13 mouse cellular contexts compared by ENCODE assay signal in the genomic region with DNA sequence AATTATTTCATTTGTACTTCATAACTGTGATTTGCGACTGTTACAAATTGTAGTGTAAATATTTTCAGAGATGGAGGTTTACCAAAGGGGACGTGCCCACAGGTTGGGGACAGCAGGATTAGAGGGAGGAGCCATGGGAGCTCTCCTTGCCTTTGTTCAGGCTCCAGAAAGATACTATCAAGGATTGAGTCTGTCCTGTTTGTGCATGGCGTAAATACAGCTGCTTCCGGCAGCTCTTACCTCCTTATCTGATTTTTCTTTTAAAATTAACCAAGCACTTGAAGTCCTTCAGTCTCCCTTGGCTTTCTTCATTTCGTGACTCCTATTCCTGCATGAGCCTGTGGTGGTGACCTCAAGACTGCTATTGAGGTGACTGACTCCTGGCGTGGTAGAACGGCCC. TPM values are rescaled to one million over a fixed set of nuclear protein-coding genes. Genes with fewer than 3 reads are reported as not detected.
DNase-seq lines count a peak whose midpoint lies in the region; ATAC-seq and TF ChIP-seq lines count a peak whose summit lies in the region.
"Had no signal": no experiment of that assay in that cellular context is flagged by ENCODE, and none has a peak within 500 bp of the region (broad histone marks: within the 10 kb centered on the region; RNA-seq: fewer than 3 reads in every experiment).

No protein-coding gene starts in this region.

- no peak overlapping the region for H3K4me3 ChIP-seq in kidney, embryonic 15.5 days (replicated peaks)
- H3K4me3 ChIP-seq in neural tube, embryonic 13.5 days = no peak overlapping the region
- no peak overlapping the region for H3K4me3 ChIP-seq in neural tube, embryonic 15.5 days (replicated peaks)
- H3K4me3 ChIP-seq in lung, embryonic 16.5 days (ENCODE audit: low read length) = no peak overlapping the region
- H3K4me3 ChIP-seq in stomach, postnatal 0 days (ENCODE audit: low read depth, low read length) = no peak overlapping the region
- H3K4me3 ChIP-seq: embryonic facial prominence, embryonic 10.5 days; liver, embryonic 15.5 days had no signal

- no peaks in the 10 kb centered on the region for H3K9me3 ChIP-seq in kidney, embryonic 15.5 days (replicated peaks)
- no peaks in the 10 kb centered on the region for H3K9me3 ChIP-seq in neural tube, embryonic 13.5 days
- H3K9me3 ChIP-seq in neural tube, embryonic 15.5 days (replicated peaks) = no peaks in the 10 kb centered on the region
- no peaks in the 10 kb centered on the region for H3K9me3 ChIP-seq in lung, embryonic 16.5 days (ENCODE audit: control insufficient read depth, low read length)
- H3K9me3 ChIP-seq in stomach, postnatal 0 days (ENCODE audit: control insufficient read depth, low read length) = no peaks in the 10 kb centered on the region
- H3K9me3 ChIP-seq: embryonic facial prominence, embryonic 10.5 days; liver, embryonic 15.5 days had no signal

- H3K27ac ChIP-seq in kidney, embryonic 15.5 days = peak overlapping the region; percentile 74; the same call in 1 of the 2 replicates
- H3K27ac ChIP-seq in neural tube, embryonic 13.5 days (replicated peaks) = peak overlapping the region; percentile 53
- no peak overlapping the region for H3K27ac ChIP-seq in neural tube, embryonic 15.5 days (replicated peaks)
- peak overlapping the region; percentile 92 for H3K27ac ChIP-seq in lung, embryonic 16.5 days (ENCODE audit: low read length)
- H3K27ac ChIP-seq in stomach, postnatal 0 days (replicated peaks) = peak overlapping the region; percentile 88
- H3K27ac ChIP-seq: embryonic facial prominence, embryonic 10.5 days had no signal

- peaks cover 56% of the 10 kb centered on the region for H3K4me1 ChIP-seq in kidney, embryonic 15.5 days
- peaks cover 56% of the 10 kb centered on the region for H3K4me1 ChIP-seq in neural tube, embryonic 13.5 days (replicated peaks)
- H3K4me1 ChIP-seq in neural tube, embryonic 15.5 days = peaks cover 34% of the 10 kb centered on the region
- H3K4me1 ChIP-seq in lung, embryonic 16.5 days (replicated peaks; ENCODE audit: control insufficient read depth, insufficient read depth, low read length) = peaks cover 55% of the 10 kb centered on the region
- H3K4me1 ChIP-seq in stomach, postnatal 0 days (replicated peaks; ENCODE audit: control insufficient read depth, insufficient read depth) = peaks cover 15% of the 10 kb centered on the region

- WGBS in kidney, embryonic 15.5 days = 62% methylated on average over 7 of the region's 7 CpGs
- 87% methylated on average over 7 of the region's 7 CpGs for WGBS in neural tube, embryonic 13.5 days
- whole genome bisulfite sequencing in neural tube, embryonic 15.5 days = 86% methylated on average over 7 of the region's 7 CpGs
- 37% methylated on average over 7 of the region's 7 CpGs for WGBS in lung, embryonic 16.5 days
- 51% methylated on average over 7 of the region's 7 CpGs for WGBS in stomach, postnatal 0 days

- H3K4me2 ChIP-seq in kidney, embryonic 15.5 days = no peak overlapping the region
- H3K4me2 ChIP-seq in neural tube, embryonic 13.5 days = no peak overlapping the region
- H3K4me2 ChIP-seq in neural tube, embryonic 15.5 days = no peak overlapping the region
- no peak overlapping the region; the same call in 1 of the 2 replicates for H3K4me2 ChIP-seq in lung, embryonic 16.5 days (ENCODE audit: low read depth, low read length)
- H3K4me2 ChIP-seq in stomach, postnatal 0 days (replicated peaks; ENCODE audit: low read depth) = no peak overlapping the region
- H3K4me2 ChIP-seq: liver, embryonic 15.5 days had no signal

- DNase-seq in kidney, postnatal 10 days = no peak
- no peak for DNase-seq in stomach, postnatal 0 days (ENCODE audit: low spot score)
- DNase-seq in Muller cell, postnatal 12 days (ENCODE audit: inconsistent ontology term) = no peak
- DNase-seq in left cerebral cortex, adult 11 months (ENCODE audit: low spot score) = no peak
- DNase-seq: cerebellum, adult 8-10 months; heart, postnatal 10 days; kidney, postnatal 36 days had no signal

- no peak for ATAC-seq in kidney, embryonic 15.5 days (replicated peaks; ENCODE audit: low FRiP score)
- no peak for ATAC-seq in neural tube, embryonic 13.5 days (ENCODE audit: low read depth)
- ATAC-seq in neural tube, embryonic 15.5 days (ENCODE audit: low FRiP score) = no peak
- peak; percentile 59 for ATAC-seq in lung, embryonic 16.5 days (ENCODE audit: low read depth)
- ATAC-seq in stomach, postnatal 0 days (ENCODE audit: low FRiP score, low TSS enrichment) = no peak

- H3K27me3 ChIP-seq in kidney, embryonic 15.5 days = no peaks in the 10 kb centered on the region
- H3K27me3 ChIP-seq in neural tube, embryonic 13.5 days = no peaks in the 10 kb centered on the region
- H3K27me3 ChIP-seq in neural tube, embryonic 15.5 days (replicated peaks) = no peaks in the 10 kb centered on the region
- H3K27me3 ChIP-seq in lung, embryonic 16.5 days (ENCODE audit: control insufficient read depth, insufficient read depth, low read depth, low read length) = no peaks in the 10 kb centered on the region
- no peaks in the 10 kb centered on the region for H3K27me3 ChIP-seq in stomach, postnatal 0 days (ENCODE audit: control insufficient read depth, insufficient read depth, low read length)
- H3K27me3 ChIP-seq: liver, embryonic 15.5 days had no signal

- no peak for TF ChIP-seq CTCF in stomach, postnatal 0 days (IDR thresholded peaks at IDR 0.05; ENCODE audit: low read depth)

- H3K36me3 ChIP-seq in kidney, embryonic 15.5 days = peaks cover 27% of the 10 kb centered on the region
- peaks cover 35% of the 10 kb centered on the region for H3K36me3 ChIP-seq in neural tube, embryonic 13.5 days
- H3K36me3 ChIP-seq in neural tube, embryonic 15.5 days = peaks cover 16% of the 10 kb centered on the region
- H3K36me3 ChIP-seq in lung, embryonic 16.5 days (ENCODE audit: control insufficient read depth, insufficient read depth, low read length) = peaks cover 2% of the 10 kb centered on the region
- peaks cover 5% of the 10 kb centered on the region; the same call in 1 of the 2 replicates for H3K36me3 ChIP-seq in stomach, postnatal 0 days (ENCODE audit: control insufficient read depth, insufficient read depth, low read length)

- no peak for TF ChIP-seq EP300 in stomach, postnatal 0 days (optimal IDR thresholded peaks at IDR 0.05)

- no peak overlapping the region for H3K9ac ChIP-seq in kidney, embryonic 15.5 days
- H3K9ac ChIP-seq in neural tube, embryonic 13.5 days = no peak overlapping the region
- no peak overlapping the region for H3K9ac ChIP-seq in neural tube, embryonic 15.5 days (replicated peaks)
- H3K9ac ChIP-seq in lung, embryonic 16.5 days (ENCODE audit: low read length) = no peak overlapping the region
- H3K9ac ChIP-seq in stomach, postnatal 0 days (ENCODE audit: low read length) = no peak overlapping the region
- H3K9ac ChIP-seq: liver, embryonic 15.5 days had no signal

RNA-seq across cellular contexts. Expression of a gene that starts 26.5 kb away (rescaled TPM):
- 12.0 and 12.2 TPM in 2 replicates for polyA plus RNA-seq in kidney, embryonic 15.5 days (2015; fragmentation: Nextera tagmentation; extraction: Ambion mirVana)
- 15.7 and 16.7 TPM in 2 replicates for polyA plus RNA-seq in neural tube, embryonic 13.5 days (2015; fragmentation: Nextera tagmentation; extraction: Ambion mirVana)
- 15.6 TPM in 2 replicates for polyA plus RNA-seq in neural tube, embryonic 15.5 days (2015; fragmentation: Nextera tagmentation; extraction: Ambion mirVana)
- polyA plus RNA-seq in lung, embryonic 16.5 days (2015; fragmentation: Nextera tagmentation; extraction: Ambion mirVana) = 22.8 and 24.9 TPM in 2 replicates
- 24.6 and 27.5 TPM in 2 replicates for polyA plus RNA-seq in stomach, postnatal 0 days (2015; fragmentation: Nextera tagmentation; extraction: Ambion mirVana)
